In the genomic region with DNA sequence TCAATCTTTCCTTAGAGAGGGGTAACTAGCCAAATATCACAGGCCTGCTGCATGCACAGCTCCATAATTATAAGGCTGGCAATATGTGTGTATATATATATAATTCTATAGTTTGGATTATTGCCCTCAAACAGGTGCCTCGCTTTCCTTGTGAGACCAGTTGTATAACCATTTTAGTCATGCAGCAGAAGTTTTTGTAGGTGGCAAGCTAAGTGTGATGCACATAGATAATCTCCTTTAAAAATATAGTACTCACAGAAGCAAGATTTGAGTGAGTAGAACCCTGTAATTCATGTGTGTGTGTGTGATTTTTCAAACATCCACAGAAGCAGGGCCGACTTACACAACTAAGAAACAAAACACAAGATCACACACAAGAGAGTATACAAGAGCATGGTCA, we compare ENCODE assay signal across 17 mouse cellular contexts.
"Had no signal": no experiment of that assay in that cellular context is flagged by ENCODE, and none has a peak within 500 bp of the region (broad histone marks: within the 10 kb centered on the region; RNA-seq: fewer than 3 reads in every experiment).

No protein-coding gene starts in this region.

- ATAC-seq: hindbrain, embryonic 16.5 days; inflammation-experienced regulatory T-cells, adult 6 months; intestine, embryonic 15.5 days; intestine, postnatal 0 days; liver, embryonic 12.5 days had no signal

- DNase-seq: gastrocnemius, adult 2 months; gastrocnemius, postnatal 10 days; gastrocnemius, postnatal 25 days; heart, adult 18-20 months; heart, postnatal 10 days; heart, postnatal 4 days; kidney, adult 18-20 months; kidney, adult 8-10 months; kidney, postnatal 14 days; kidney, postnatal 36 days; layer of hippocampus, postnatal 36 days; left cerebral cortex, postnatal 4 days had no signal
